Mouse (Mus musculus) thymus, postnatal 10 days (tissue): ENCODE measurements around the gene Fbxo40.

Experiments
- DNase-seq, 2 experiments: peaks; one replicate each; pipeline ENCODE4 v3.0.0; 2021; ENCODE audit warnings: low spot score in 2 of 2

Gene Fbxo40

GRCm38 (mm10) chr16:36946459-36947159 is 43.7 kb downstream of the Fbxo40 start:
- no peak for DNase-seq

GRCm38 (mm10) chr16:36944895-36945424 is 45.3 kb downstream of the Fbxo40 start:
- no peak for DNase-seq

GRCm38 (mm10) chr16:36943591-36943990 is 46.7 kb downstream of the Fbxo40 start:
- DNase-seq: no peak

GRCm38 (mm10) chr16:36941895-36942294 is 48.4 kb downstream of the Fbxo40 start:
- no peak for DNase-seq

GRCm38 (mm10) chr16:36941137-36941727 is 49.0 kb downstream of the Fbxo40 start:
- peak in 1 of 2 experiments; percentile 19 for DNase-seq

- DNase-seq: no peak
These were observed 54.5 kb downstream of the Fbxo40 start for GRCm38 (mm10) chr16:36935814-36936213.

- DNase-seq: peak; percentile 80 to 81
These were observed 55.2 kb downstream of the Fbxo40 start, which contains the start of gene Hcls1 for GRCm38 (mm10) chr16:36934841-36935620. TSS of gene Hcls1 (plus strand) at chr16:36934983.

- DNase-seq: peak; percentile 41 to 46
These were observed 56.0 kb downstream of the Fbxo40 start for GRCm38 (mm10) chr16:36934131-36934840.

- no peak for DNase-seq
These were observed 57.7 kb downstream of the Fbxo40 start for GRCm38 (mm10) chr16:36932546-36932945.

GRCm38 (mm10) chr16:36931976-36932375 is 58.3 kb downstream of the Fbxo40 start:
- DNase-seq: peak; percentile 40 to 44

GRCm38 (mm10) chr16:36931381-36931780 is 58.9 kb downstream of the Fbxo40 start:
- DNase-seq: peak in 1 of 2 experiments; percentile 24

- no peak for DNase-seq
These were observed 59.8 kb downstream of the Fbxo40 start for GRCm38 (mm10) chr16:36930231-36931136.

GRCm38 (mm10) chr16:36929216-36929615 is 61.1 kb downstream of the Fbxo40 start:
- no peak for DNase-seq

GRCm38 (mm10) chr16:36928106-36928500 is 62.2 kb downstream of the Fbxo40 start:
- DNase-seq: no peak

- DNase-seq: peak in 1 of 2 experiments; percentile 22
These were observed 62.7 kb downstream of the Fbxo40 start for GRCm38 (mm10) chr16:36927495-36928105.

GRCm38 (mm10) chr16:36926514-36927447 is 63.5 kb downstream of the Fbxo40 start:
- no peak for DNase-seq

GRCm38 (mm10) chr16:36925797-36926196 is 64.5 kb downstream of the Fbxo40 start:
- no peak for DNase-seq

GRCm38 (mm10) chr16:36925351-36925750 is 64.9 kb downstream of the Fbxo40 start:
- DNase-seq: no peak

- DNase-seq: no peak
These were observed 66.0 kb downstream of the Fbxo40 start for GRCm38 (mm10) chr16:36924312-36924711.
